Mouse (Mus musculus) forebrain, embryonic 13.5 days (tissue): Measurements from ENCODE around the gene Ccdc81. TPM values are rescaled to one million over a fixed set of nuclear protein-coding genes. Genes with fewer than 3 reads are reported as not detected.

Experiments used
- ATAC-seq: fragments of 200-750 bp; cut with Nextera tagmentation; 2 replicates; pipeline ENCODE4 v1.8.0; 2017
- H3K27ac ChIP-seq: fragments of 300-500 bp; sonication (generic); 2 replicates; pipeline ENCODE4 v1.5.1; 2015; ENCODE audit warnings: inconsistent platforms, mild to moderate bottlenecking, moderate library complexity
- H3K27me3 ChIP-seq: fragments of 300-500 bp; sonication (generic); 2 replicates; pipeline ENCODE4 v1.6.1; 2015; ENCODE audit warnings: mild to moderate bottlenecking, inconsistent platforms
- H3K36me3 ChIP-seq: fragments of 300-500 bp; sonication (generic); 2 replicates; pipeline ENCODE4 v1.6.1; 2015; ENCODE audit warnings: mild to moderate bottlenecking, inconsistent platforms; ENCODE audit not compliant: poor library complexity, severe bottlenecking
- H3K4me1 ChIP-seq: fragments of 300-500 bp; sonication (generic); 2 replicates; pipeline ENCODE4 v1.6.1; 2015; ENCODE audit warnings: inconsistent platforms
- H3K4me2 ChIP-seq: fragments of 300-500 bp; sonication (generic); 2 replicates; pipeline ENCODE4 v1.6.1; 2015; ENCODE audit warnings: inconsistent platforms, mild to moderate bottlenecking, moderate library complexity
- H3K4me3 ChIP-seq: fragments of 300-500 bp; sonication (generic); 2 replicates; pipeline ENCODE4 v1.5.1; 2015; ENCODE audit warnings: mild to moderate bottlenecking, inconsistent platforms
- H3K9ac ChIP-seq: fragments of 300-500 bp; sonication (generic); 2 replicates; pipeline ENCODE4 v1.6.1; 2015; ENCODE audit warnings: mild to moderate bottlenecking, inconsistent platforms
- H3K9me3 ChIP-seq: fragments of 300-500 bp; sonication (generic); replicated peaks from 2 replicates; pipeline ENCODE4 v1.6.1; 2016; ENCODE audit warnings: inconsistent platforms
- WGBS: fragments of 180-500 bp; shearing (Covaris S2); methylation state at CpG from one replicate; pipeline ENCODE4 v1.1.7; 2015; 5-methylcytosine and 5-hydroxymethylcytosine counted together
- polyA plus RNA-seq: library from polyadenylated mRNA; unstranded; fragments of >200 nt; fragmentation: Nextera tagmentation; extraction: Ambion mirVana; gene quantifications from 2 replicates; pipeline ENCODE4 v1.2.1, GENCODE M21; 2015

Ccdc81 gene
- polyA plus RNA-seq, 1 experiment from 2014 or later, result 0.19 TPM

- no peaks in the 10 kb centered on the region for H3K36me3 ChIP-seq
- no peaks in the 10 kb centered on the region for H3K9me3 ChIP-seq
- H3K27me3 ChIP-seq, result no peaks in the 10 kb centered on the region
- no peak overlapping the region for H3K9ac ChIP-seq
- no peaks in the 10 kb centered on the region for H3K4me1 ChIP-seq
- no peak overlapping the region for H3K4me3 ChIP-seq
- 92% methylated on average over 4 of the region's 4 CpGs for WGBS
- H3K4me2 ChIP-seq, result no peak overlapping the region
- H3K27ac ChIP-seq, result no peak overlapping the region
- ATAC-seq, result no peak
These were observed 6.3 kb upstream of the Ccdc81 start for GRCm38 (mm10) chr7:89909711-89910110.

GRCm38 (mm10) chr7:89908899-89909621, 5.6 kb upstream of the Ccdc81 start:
- 82% methylated on average over 20 of the region's 20 CpGs for WGBS
- H3K4me2 ChIP-seq, result no peak overlapping the region
- no peaks in the 10 kb centered on the region for H3K9me3 ChIP-seq
- H3K27ac ChIP-seq, result no peak overlapping the region
- H3K9ac ChIP-seq, result no peak overlapping the region
- no peak overlapping the region for H3K4me3 ChIP-seq
- ATAC-seq, result no peak
- no peaks in the 10 kb centered on the region for H3K4me1 ChIP-seq
- H3K36me3 ChIP-seq, result no peaks in the 10 kb centered on the region
- H3K27me3 ChIP-seq, result no peaks in the 10 kb centered on the region

- no peak overlapping the region for H3K27ac ChIP-seq
- H3K27me3 ChIP-seq, result no peaks in the 10 kb centered on the region
- H3K9me3 ChIP-seq, result no peaks in the 10 kb centered on the region
- no peak for ATAC-seq
- H3K36me3 ChIP-seq, result no peaks in the 10 kb centered on the region
- no peak overlapping the region for H3K9ac ChIP-seq
- H3K4me3 ChIP-seq, result no peak overlapping the region
- WGBS, result 73% methylated on average over 7 of the region's 7 CpGs
- peaks cover 6% of the 10 kb centered on the region for H3K4me1 ChIP-seq
- no peak overlapping the region for H3K4me2 ChIP-seq
These were observed 5.0 kb upstream of the Ccdc81 start for GRCm38 (mm10) chr7:89908421-89908820.

GRCm38 (mm10) chr7:89907950-89908349, 4.5 kb upstream of the Ccdc81 start:
- H3K27ac ChIP-seq, result no peak overlapping the region
- no peaks in the 10 kb centered on the region for H3K36me3 ChIP-seq
- no peaks in the 10 kb centered on the region for H3K27me3 ChIP-seq
- H3K4me2 ChIP-seq, result no peak overlapping the region
- no peaks in the 10 kb centered on the region for H3K9me3 ChIP-seq
- ATAC-seq, result peak; percentile 61; the same call in 1 of the 2 replicates
- no peak overlapping the region for H3K4me3 ChIP-seq
- peaks cover 9% of the 10 kb centered on the region for H3K4me1 ChIP-seq
- no peak overlapping the region for H3K9ac ChIP-seq
- WGBS, result 22% methylated on average over 8 of the region's 8 CpGs

- H3K9me3 ChIP-seq, result no peaks in the 10 kb centered on the region
- H3K27ac ChIP-seq, result no peak overlapping the region
- no peak overlapping the region for H3K4me3 ChIP-seq
- no peaks in the 10 kb centered on the region for H3K27me3 ChIP-seq
- peaks cover 9% of the 10 kb centered on the region for H3K4me1 ChIP-seq
- no peak for ATAC-seq
- WGBS, result 79% methylated on average over 6 of the region's 8 CpGs
- H3K4me2 ChIP-seq, result peak overlapping the region; percentile 46
- H3K9ac ChIP-seq, result 0 out of 2 replicates have a peak overlapping the region, but pooled peaks have one; percentile 23
- no peaks in the 10 kb centered on the region for H3K36me3 ChIP-seq
These were observed 422 bp downstream of the Ccdc81 start for GRCm38 (mm10) chr7:89903007-89903406.

- Histone ChIP-seq H3K36me3 (no peaks in the 10 kb centered on the region), H3K27ac (no peak overlapping the region), H3K27me3 (no peaks in the 10 kb centered on the region), H3K4me3 (no peak overlapping the region), H3K4me2 (no peak overlapping the region), H3K9me3 (no peaks in the 10 kb centered on the region), H3K4me1 (no peaks in the 10 kb centered on the region), H3K9ac (no peak overlapping the region)
- WGBS, result 31% methylated on average over 4 of the region's 4 CpGs
- ATAC-seq, result no peak
These were observed 11.6 kb downstream of the Ccdc81 start for GRCm38 (mm10) chr7:89891856-89892255.

- no peak overlapping the region for H3K27ac ChIP-seq
- no peak overlapping the region for H3K9ac ChIP-seq
- no peak for ATAC-seq
- H3K9me3 ChIP-seq, result no peaks in the 10 kb centered on the region
- H3K4me3 ChIP-seq, result no peak overlapping the region
- no peak overlapping the region for H3K4me2 ChIP-seq
- no peaks in the 10 kb centered on the region for H3K4me1 ChIP-seq
- H3K27me3 ChIP-seq, result no peaks in the 10 kb centered on the region
- no peaks in the 10 kb centered on the region for H3K36me3 ChIP-seq
- WGBS, result 84% methylated on average over 5 of the region's 5 CpGs
These were observed 12.0 kb downstream of the Ccdc81 start for GRCm38 (mm10) chr7:89891412-89891811.

GRCm38 (mm10) chr7:89884551-89884950, 18.9 kb downstream of the Ccdc81 start:
- WGBS, result 71% methylated on average over 3 of the region's 3 CpGs
- no peak overlapping the region for H3K4me2 ChIP-seq
- no peaks in the 10 kb centered on the region for H3K27me3 ChIP-seq
- no peaks in the 10 kb centered on the region for H3K36me3 ChIP-seq
- no peak for ATAC-seq
- no peak overlapping the region for H3K4me3 ChIP-seq
- H3K27ac ChIP-seq, result no peak overlapping the region
- no peaks in the 10 kb centered on the region for H3K9me3 ChIP-seq
- no peak overlapping the region for H3K9ac ChIP-seq
- no peaks in the 10 kb centered on the region for H3K4me1 ChIP-seq

- H3K4me1 ChIP-seq, result no peaks in the 10 kb centered on the region
- H3K27ac ChIP-seq, result no peak overlapping the region
- ATAC-seq, result no peak
- no peak overlapping the region for H3K4me3 ChIP-seq
- H3K27me3 ChIP-seq, result no peaks in the 10 kb centered on the region
- H3K4me2 ChIP-seq, result no peak overlapping the region
- H3K9me3 ChIP-seq, result no peaks in the 10 kb centered on the region
- H3K9ac ChIP-seq, result no peak overlapping the region
- WGBS, result 78% methylated on average over 1 of the region's 1 CpGs
- H3K36me3 ChIP-seq, result no peaks in the 10 kb centered on the region
These were observed 23.7 kb downstream of the Ccdc81 start for GRCm38 (mm10) chr7:89879686-89880085.

- no peaks in the 10 kb centered on the region for H3K9me3 ChIP-seq
- no peaks in the 10 kb centered on the region for H3K4me1 ChIP-seq
- no peak for ATAC-seq
- no peak overlapping the region for H3K9ac ChIP-seq
- H3K36me3 ChIP-seq, result no peaks in the 10 kb centered on the region
- H3K27ac ChIP-seq, result no peak overlapping the region
- no peak overlapping the region for H3K4me3 ChIP-seq
- H3K27me3 ChIP-seq, result no peaks in the 10 kb centered on the region
- no peak overlapping the region for H3K4me2 ChIP-seq
- 82% methylated on average over 5 of the region's 5 CpGs for WGBS
These were observed 36.2 kb downstream of the Ccdc81 start for GRCm38 (mm10) chr7:89867221-89867620.

- H3K27me3 ChIP-seq, result no peaks in the 10 kb centered on the region
- no peak for ATAC-seq
- no peak overlapping the region for H3K4me2 ChIP-seq
- H3K9ac ChIP-seq, result no peak overlapping the region
- no peaks in the 10 kb centered on the region for H3K36me3 ChIP-seq
- no peak overlapping the region for H3K4me3 ChIP-seq
- H3K4me1 ChIP-seq, result no peaks in the 10 kb centered on the region
- no peaks in the 10 kb centered on the region for H3K9me3 ChIP-seq
- H3K27ac ChIP-seq, result no peak overlapping the region
- WGBS, result 88% methylated on average over 1 of the region's 1 CpGs
These were observed 38.7 kb downstream of the Ccdc81 start for GRCm38 (mm10) chr7:89864769-89865168.

- Histone ChIP-seq H3K36me3 (no peaks in the 10 kb centered on the region), H3K9me3 (no peaks in the 10 kb centered on the region), H3K9ac (no peak overlapping the region), H3K27me3 (no peaks in the 10 kb centered on the region), H3K4me2 (no peak overlapping the region), H3K4me3 (no peak overlapping the region), H3K4me1 (no peaks in the 10 kb centered on the region), H3K27ac (no peak overlapping the region)
- WGBS, result 44% methylated on average over 17 of the region's 17 CpGs
- peak; percentile 72 for ATAC-seq
These were observed 46.8 kb downstream of the Ccdc81 start for GRCm38 (mm10) chr7:89856440-89857217.
